Mouse (Mus musculus) MEL-GATA-1-ER (cell line): ENCODE data around the gene Crkl.

Experiments
- DNase-seq: peaks from one replicate; pipeline ENCODE4 v3.0.0-alpha.2; 2012; ENCODE audit warnings: low read depth; ENCODE audit errors: extremely low read depth

The Crkl gene

GRCm38 (mm10) chr16:17528276-17528675 is 76.5 kb downstream of the Crkl start:
- DNase-seq: no peak

- no peak for DNase-seq
These were observed 78.3 kb downstream of the Crkl start for GRCm38 (mm10) chr16:17529981-17530586.

- DNase-seq: peak; percentile 87
These were observed 79.0 kb downstream of the Crkl start, which contains the start of gene Thap7 for GRCm38 (mm10) chr16:17530640-17531288. TSS of gene Thap7 (minus strand) at chr16:17531136.

GRCm38 (mm10) chr16:17532271-17532670 is 80.5 kb downstream of the Crkl start:
- no peak for DNase-seq

- no peak for DNase-seq
These were observed 81.0 kb downstream of the Crkl start for GRCm38 (mm10) chr16:17532676-17533329.

- no peak for DNase-seq
These were observed 84.8 kb downstream of the Crkl start for GRCm38 (mm10) chr16:17536584-17536983.
